Comparison of ENCODE assay signal across 24 mouse cellular contexts in the genomic region with DNA sequence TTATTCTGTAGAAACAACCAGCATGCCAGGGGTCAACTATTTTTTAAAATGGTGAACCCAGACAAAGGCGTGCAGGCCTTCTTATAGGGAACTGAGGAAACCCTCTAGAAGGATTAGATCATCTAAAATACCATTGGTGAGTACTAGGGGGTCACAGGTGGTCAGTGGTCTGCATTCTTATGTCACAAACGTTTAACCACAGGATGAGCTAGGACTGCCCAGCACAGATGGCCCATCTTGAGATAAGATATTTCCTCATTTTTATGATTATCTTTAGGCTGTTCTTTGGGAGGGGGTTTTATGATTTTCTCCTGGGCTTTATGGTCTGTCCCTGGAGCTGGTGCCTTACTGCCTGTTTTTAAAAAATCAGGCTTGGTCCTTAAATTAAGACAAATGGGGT. TPM values are rescaled to one million over a fixed set of nuclear protein-coding genes. Genes with fewer than 3 reads are reported as not detected.
DNase-seq lines count a peak whose midpoint lies in the region; ATAC-seq and TF ChIP-seq lines count a peak whose summit lies in the region.
"Had no signal": no experiment of that assay in that cellular context is flagged by ENCODE, and none has a peak within 500 bp of the region (broad histone marks: within the 10 kb centered on the region; RNA-seq: fewer than 3 reads in every experiment).

No protein-coding gene starts in this region.

- no peaks in the 10 kb centered on the region for H3K9me3 ChIP-seq in G1E (replicated peaks)
- H3K9me3 ChIP-seq: embryonic facial prominence, embryonic 13.5 days; embryonic facial prominence, embryonic 15.5 days; forebrain, embryonic 10.5 days; forebrain, embryonic 12.5 days had no signal

- H3K4me1 ChIP-seq in G1E (ENCODE audit: insufficient read depth, low read depth, low read length): peaks cover 35% of the 10 kb centered on the region
- H3K4me1 ChIP-seq: embryonic facial prominence, embryonic 13.5 days; embryonic facial prominence, embryonic 15.5 days; forebrain, embryonic 10.5 days; forebrain, embryonic 12.5 days had no signal

- no peak for DNase-seq in G1E (ENCODE audit: low spot score)
- no peak for DNase-seq in thymus, adult 18-20 months
- no peak for DNase-seq in kidney, postnatal 36 days
- DNase-seq in adipocyte (ENCODE audit: low spot score): no peak
- DNase-seq: adrenal gland, adult 8-10 months; adrenal gland, postnatal 14 days; adrenal gland, postnatal 36 days; B cell, adult 2 months; cerebellum, adult 11-12 months; cerebellum, adult 2 months; cerebellum, adult 9-10 months; cerebellum, postnatal 10 days; cerebellum, postnatal 25 days; embryo, embryonic 11 days had no signal

- H3K27me3 ChIP-seq in G1E (ENCODE audit: insufficient read depth, low read length): peaks cover 2% of the 10 kb centered on the region; the same call in 1 of the 2 replicates
- H3K27me3 ChIP-seq: CH12.LX; embryonic facial prominence, embryonic 13.5 days; embryonic facial prominence, embryonic 15.5 days; forebrain, embryonic 12.5 days had no signal

- no peak for TF ChIP-seq CTCF in G1E (IDR thresholded peaks at IDR 0.05; ENCODE audit: low read depth, low read length)

- H3K4me3 ChIP-seq in G1E (ENCODE audit: low read depth, low read length): no peak overlapping the region
- H3K4me3 ChIP-seq: embryonic facial prominence, embryonic 13.5 days; embryonic facial prominence, embryonic 15.5 days; erythroblast, embryonic 14.5 days; forebrain, embryonic 10.5 days; forebrain, embryonic 12.5 days had no signal

- ATAC-seq in G1E (ENCODE audit: extremely low read depth, insufficient number of reproducible peaks, low FRiP score, poor library complexity, severe bottlenecking): peak; percentile 28
- peak; percentile 61 for ATAC-seq in granulocyte monocyte progenitor cell, adult 5-6 weeks (replicated peaks; ENCODE audit: poor library complexity, severe bottlenecking)
- ATAC-seq: CD4-positive, CD25-positive, alpha-beta regulatory T cell, adult 4 months; forebrain, embryonic 14.5 days; forebrain, embryonic 16.5 days had no signal

- no peaks in the 10 kb centered on the region for H3K36me3 ChIP-seq in G1E (replicated peaks)
- H3K36me3 ChIP-seq: embryonic facial prominence, embryonic 13.5 days; embryonic facial prominence, embryonic 15.5 days; forebrain, embryonic 10.5 days; forebrain, embryonic 12.5 days had no signal

RNA-seq across cellular contexts. Expression of gene Gda, which starts 47.0 kb away (rescaled TPM):
- total RNA-seq in G1E (2014; fragmentation: Nextera tagmentation): 16.6 and 21.0 TPM in 2 replicates
- 4.9 and 6.0 TPM in 2 replicates for total RNA-seq in G1E (2017)
- 1.2 and 1.7 TPM in 2 replicates for polyA plus RNA-seq in G1E (2012)
- 45.1 and 53.5 TPM in 2 replicates for total RNA-seq in granulocyte monocyte progenitor cell, adult 5-6 weeks (2014; fragmentation: Nextera tagmentation)
- total RNA-seq in granulocyte monocyte progenitor cell, adult 5-6 weeks (2017): 98.2 and 116 TPM in 2 replicates
- total RNA-seq: CH12.LX had no signal
- polyA plus RNA-seq: erythroblast, embryonic 14.5 days; forebrain, embryonic 10.5 days had no signal
